Mouse (Mus musculus): Measurements from ENCODE around the gene Lim2. TPM values are rescaled to one million over a fixed set of nuclear protein-coding genes. Genes with fewer than 3 reads are reported as not detected.

Gene Lim2
- total and polyA plus RNA-seq, 3 experiments, result not detected

DNA sequence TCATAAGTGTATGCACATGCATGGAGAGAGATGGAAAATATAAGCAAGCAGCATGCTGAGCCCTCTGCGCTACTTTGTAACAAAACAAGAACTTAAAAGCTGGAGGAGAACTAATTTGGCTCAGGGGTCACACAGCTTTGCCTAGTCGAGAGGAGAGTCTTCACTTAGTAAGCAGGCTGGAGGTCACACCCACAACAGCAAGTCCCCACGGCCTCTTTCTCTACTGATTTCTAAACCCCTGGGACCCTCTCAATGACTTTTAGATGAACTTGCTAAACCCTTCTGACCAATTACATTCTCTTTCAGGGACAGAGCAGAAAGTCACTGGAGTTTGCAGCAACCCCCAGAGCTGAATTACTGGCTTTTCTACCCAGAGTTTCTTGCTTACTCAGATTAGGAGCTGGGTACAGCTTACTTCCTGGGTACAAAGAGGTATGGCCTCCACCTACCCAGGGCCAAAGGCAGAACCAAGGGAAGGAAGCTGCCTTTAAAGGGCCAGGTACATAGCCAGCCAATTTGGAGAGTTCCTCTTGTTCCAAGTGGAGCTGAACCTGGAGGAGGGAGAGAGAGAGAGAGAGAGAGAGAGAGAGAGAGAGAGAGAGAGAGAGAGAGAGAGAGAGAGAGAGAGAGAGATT is 3.4 kb upstream of the Lim2 start:
- no peak for TF ChIP-seq SMC3 (IDR thresholded peaks at IDR 0.05; ENCODE audit: low read depth, low read length)
- TF ChIP-seq ETS1 (IDR thresholded peaks at IDR 0.05; ENCODE audit: low read depth, low read length), result no peak
- TF ChIP-seq USF1 (IDR thresholded peaks at IDR 0.05; ENCODE audit: low read depth, low read length), result no peak
- no peak for TF ChIP-seq MAZ (IDR thresholded peaks at IDR 0.05; ENCODE audit: low read depth, low read length)
- no peak for TF ChIP-seq MXI1 (IDR thresholded peaks at IDR 0.05; ENCODE audit: low read depth, low read length)
- no peak for TF ChIP-seq CHD2 (IDR thresholded peaks at IDR 0.05; ENCODE audit: low read length)
- no peak for TF ChIP-seq JUND (IDR thresholded peaks at IDR 0.05; ENCODE audit: low read depth, low read length)
- no peak for TF ChIP-seq HCFC1 (IDR thresholded peaks at IDR 0.05; ENCODE audit: low read depth, low read length)
- no peak for TF ChIP-seq ZKSCAN1 (IDR thresholded peaks at IDR 0.05; ENCODE audit: low read depth, low read length)
- no peak for TF ChIP-seq NELFE (IDR thresholded peaks at IDR 0.05; ENCODE audit: low read depth, low read length)
- no peak for TF ChIP-seq MYB (IDR thresholded peaks at IDR 0.05; ENCODE audit: low read depth, low read length)
- TF ChIP-seq TCF12 (IDR thresholded peaks at IDR 0.05; ENCODE audit: low read depth, low read length), result no peak
- no peak for TF ChIP-seq SIN3A (IDR thresholded peaks at IDR 0.05; ENCODE audit: low read length)
- TF ChIP-seq MAFK (IDR thresholded peaks at IDR 0.05; ENCODE audit: borderline replicate concordance, low read depth, low read length), result no peak
- TF ChIP-seq E2F4 (IDR thresholded peaks at IDR 0.05; ENCODE audit: borderline replicate concordance, low read depth, low read length), result no peak
- TF ChIP-seq GABPA (IDR thresholded peaks at IDR 0.05; ENCODE audit: low read depth, low read length), result no peak
- TF ChIP-seq CHD1 (IDR thresholded peaks at IDR 0.05; ENCODE audit: low read depth, low read length), result no peak
- no peak for DNase-seq (ENCODE audit: low read depth, low spot score)
- no peaks in the 10 kb centered on the region for H3K9me3 ChIP-seq (replicated peaks; ENCODE audit: insufficient read depth, low read length)
- no peaks in the 10 kb centered on the region for H3K79me2 ChIP-seq (ENCODE audit: control insufficient read depth, insufficient read depth, low read length, poor library complexity)
- H3K27me3 ChIP-seq (ENCODE audit: control insufficient read depth in 1 of 2, insufficient read depth in 2 of 2, low read length in 2 of 2), result no peaks in the 10 kb centered on the region
- no peaks in the 10 kb centered on the region for H3K4me1 ChIP-seq (ENCODE audit: control insufficient read depth in 1 of 2, insufficient read depth in 2 of 2, low read length in 2 of 2)
- no peak overlapping the region for H3K4me3 ChIP-seq (ENCODE audit: control insufficient read depth in 1 of 2, insufficient read depth in 1 of 2, low read depth in 2 of 2, low read length in 2 of 2)
- no peaks in the 10 kb centered on the region for H3K36me3 ChIP-seq (ENCODE audit: control insufficient read depth in 1 of 2, insufficient read depth in 2 of 2, low read length in 2 of 2)
- H3K9ac ChIP-seq (ENCODE audit: control insufficient read depth, low read depth, low read length, poor library complexity, severe bottlenecking), result no peak overlapping the region
- H3K27ac ChIP-seq (ENCODE audit: control insufficient read depth, low read depth, low read length), result no peak overlapping the region

DNA sequence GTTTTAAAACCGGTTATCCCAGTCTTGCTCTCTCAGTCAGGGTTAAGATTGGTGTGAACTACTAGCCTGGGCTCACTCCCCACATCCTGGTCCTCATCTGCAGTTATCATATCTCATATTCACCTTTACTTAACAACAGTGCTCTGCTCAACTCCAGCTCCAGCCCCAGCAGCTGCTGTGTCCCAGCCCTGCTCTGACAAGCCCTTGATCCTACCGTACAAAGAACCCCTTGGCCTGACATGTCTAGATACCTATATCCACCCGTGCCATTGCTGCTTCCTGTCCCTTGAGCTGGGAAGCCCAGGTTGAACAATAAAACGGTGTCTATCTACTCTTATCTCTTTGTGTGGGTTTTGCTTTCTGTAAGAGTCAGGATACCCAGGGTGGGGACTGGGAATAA is 2.0 kb downstream of the Lim2 start:
- no peak for DNase-seq (ENCODE audit: low read depth, low spot score)
- Histone ChIP-seq H3K27me3 (ENCODE audit: control insufficient read depth in 1 of 2, insufficient read depth in 2 of 2, low read length in 2 of 2) (peaks cover 0 to 3% of the 10 kb centered on the region in 2 experiments; a peak in 2 of 4 replicates), H3K4me3 (ENCODE audit: control insufficient read depth in 1 of 2, insufficient read depth in 1 of 2, low read depth in 2 of 2, low read length in 2 of 2) (no peak overlapping the region), H3K79me2 (ENCODE audit: control insufficient read depth, insufficient read depth, low read length, poor library complexity) (no peaks in the 10 kb centered on the region), H3K9me3 (replicated peaks; ENCODE audit: insufficient read depth, low read length) (no peaks in the 10 kb centered on the region), H3K27ac (ENCODE audit: control insufficient read depth, low read depth, low read length) (no peak overlapping the region), H3K36me3 (ENCODE audit: control insufficient read depth in 1 of 2, insufficient read depth in 2 of 2, low read length in 2 of 2) (no peaks in the 10 kb centered on the region), H3K4me1 (ENCODE audit: control insufficient read depth in 1 of 2, insufficient read depth in 2 of 2, low read length in 2 of 2) (no peaks in the 10 kb centered on the region), H3K9ac (ENCODE audit: control insufficient read depth, low read depth, low read length, poor library complexity, severe bottlenecking) (no peak overlapping the region)
- TF ChIP-seq USF1 (IDR thresholded peaks at IDR 0.05; ENCODE audit: low read depth, low read length), result no peak
- TF ChIP-seq ZMIZ1 (IDR thresholded peaks at IDR 0.05; ENCODE audit: low read depth, low read length), result no peak
- no peak for TF ChIP-seq GABPA (IDR thresholded peaks at IDR 0.05; ENCODE audit: low read depth, low read length)
- no peak for TF ChIP-seq ETS1 (IDR thresholded peaks at IDR 0.05; ENCODE audit: low read depth, low read length)
- TF ChIP-seq POLR2AphosphoS2 (IDR thresholded peaks at IDR 0.05; ENCODE audit: low read length), result no peak
- no peak for TF ChIP-seq POLR2A (IDR thresholded peaks at IDR 0.05; ENCODE audit: control insufficient read depth in 1 of 2, insufficient read depth in 1 of 2, low read depth in 1 of 2, low read length in 2 of 2, poor library complexity in 1 of 2)
- TF ChIP-seq RCOR1 (IDR thresholded peaks at IDR 0.05; ENCODE audit: low read depth, low read length), result no peak
- no peak for TF ChIP-seq KAT2A (conservative IDR thresholded peaks at IDR 0.05; ENCODE audit: low read depth, low read length)
- no peak for TF ChIP-seq HCFC1 (IDR thresholded peaks at IDR 0.05; ENCODE audit: low read depth, low read length)
- no peak for TF ChIP-seq ZC3H11A (IDR thresholded peaks at IDR 0.05; ENCODE audit: low read depth, low read length)
- no peak for TF ChIP-seq UBTF (IDR thresholded peaks at IDR 0.05; ENCODE audit: borderline replicate concordance, insufficient read depth, low read depth, low read length)
- no peak for TF ChIP-seq MAFK (IDR thresholded peaks at IDR 0.05; ENCODE audit: borderline replicate concordance, low read depth, low read length)
- TF ChIP-seq MYC (IDR thresholded peaks at IDR 0.05; ENCODE audit: low read depth, low read length), result no peak
- no peak for TF ChIP-seq RAD21 (IDR thresholded peaks at IDR 0.05; ENCODE audit: low read depth, low read length)
- no peak for TF ChIP-seq POLR2AphosphoS5 (IDR thresholded peaks at IDR 0.05; ENCODE audit: borderline replicate concordance, low read depth, low read length)
- no peak for TF ChIP-seq ZKSCAN1 (IDR thresholded peaks at IDR 0.05; ENCODE audit: low read depth, low read length)
- TF ChIP-seq TAL1 (IDR thresholded peaks at IDR 0.05; ENCODE audit: low read length), result no peak
- no peak for TF ChIP-seq ZNF384 (IDR thresholded peaks at IDR 0.05; ENCODE audit: low read depth, low read length)
- TF ChIP-seq BHLHE40 (IDR thresholded peaks at IDR 0.05; ENCODE audit: borderline replicate concordance, low read depth, low read length), result no peak
- no peak for TF ChIP-seq SIN3A (IDR thresholded peaks at IDR 0.05; ENCODE audit: low read length)

Measured in MEL (cell line).